Mouse (Mus musculus): ENCODE data around the gene Agap1.

GRCm38 (mm10) chr1:89524998-89525397 is 70.4 kb downstream of the Agap1 start:
- TF ChIP-seq CTCF (conservative IDR thresholded peaks at IDR 0.05; ENCODE audit: insufficient read depth, insufficient read length, low read depth, low read length) (no peak), POLR2A (IDR thresholded peaks at IDR 0.05; ENCODE audit: low read depth, low read length) (no peak)

Measured in kidney, adult 2 months (tissue).